ENCODE assay signal across 13 mouse cellular contexts in the genomic region with DNA sequence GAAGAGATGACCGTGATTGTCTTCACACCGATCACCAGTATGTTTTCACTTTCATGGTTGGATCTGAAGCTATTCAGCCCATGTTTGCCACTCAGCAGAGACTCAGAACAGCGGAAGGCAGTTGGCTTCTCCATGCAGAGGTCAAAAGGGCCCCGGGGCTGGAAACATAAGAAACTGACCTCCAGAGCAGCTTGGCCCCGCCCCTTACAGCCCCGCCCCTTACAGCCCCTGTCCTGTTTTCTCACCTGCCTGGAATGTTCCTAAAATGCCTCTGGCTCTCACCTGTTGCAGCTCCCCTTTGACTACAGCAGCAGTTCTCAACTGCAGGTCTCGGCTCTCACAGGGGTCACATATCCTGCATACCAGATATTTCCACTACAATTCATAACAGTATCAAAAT. TPM values are rescaled to one million over a fixed set of nuclear protein-coding genes. Genes with fewer than 3 reads are reported as not detected.
A peak's percentile ranks its signal among the peaks of the same experiment; 100 is the strongest.
DNase-seq lines count a peak whose midpoint lies in the region; ATAC-seq and TF ChIP-seq lines count a peak whose summit lies in the region.
"Had no signal": no experiment of that assay in that cellular context is flagged by ENCODE, and none has a peak within 500 bp of the region (broad histone marks: within the 10 kb centered on the region; RNA-seq: fewer than 3 reads in every experiment).

No protein-coding gene starts in this region.

- H3K36me3 ChIP-seq in lung, embryonic 16.5 days (ENCODE audit: control insufficient read depth, insufficient read depth, low read length): no peaks in the 10 kb centered on the region
- H3K36me3 ChIP-seq in embryonic facial prominence, embryonic 10.5 days (replicated peaks): no peaks in the 10 kb centered on the region
- H3K36me3 ChIP-seq in stomach, embryonic 16.5 days (ENCODE audit: control insufficient read depth, insufficient read depth, low read length): no peaks in the 10 kb centered on the region
- H3K36me3 ChIP-seq: midbrain, embryonic 12.5 days had no signal

- no peaks in the 10 kb centered on the region for H3K27me3 ChIP-seq in lung, embryonic 16.5 days (ENCODE audit: control insufficient read depth, insufficient read depth, low read depth, low read length)
- no peaks in the 10 kb centered on the region for H3K27me3 ChIP-seq in embryonic facial prominence, embryonic 10.5 days (replicated peaks; ENCODE audit: low read depth, poor library complexity, severe bottlenecking)
- H3K27me3 ChIP-seq in stomach, embryonic 16.5 days (ENCODE audit: control insufficient read depth, insufficient read depth, low read length): no peaks in the 10 kb centered on the region
- no peaks in the 10 kb centered on the region for H3K27me3 ChIP-seq in cerebellum, adult 2 months (ENCODE audit: control insufficient read depth, insufficient read depth, low read length)
- H3K27me3 ChIP-seq: midbrain, embryonic 12.5 days; Patski had no signal

- H3K4me2 ChIP-seq in lung, embryonic 16.5 days (ENCODE audit: low read depth, low read length): peak overlapping the region; percentile 35
- peak overlapping the region; percentile 39 for H3K4me2 ChIP-seq in stomach, embryonic 16.5 days (ENCODE audit: low read depth, low read length)
- H3K4me2 ChIP-seq: midbrain, embryonic 12.5 days had no signal

- peak; percentile 7; the same call in 1 of the 2 replicates for ATAC-seq in lung, embryonic 16.5 days (ENCODE audit: low read depth)
- ATAC-seq in stomach, embryonic 16.5 days (ENCODE audit: insufficient read depth, low FRiP score): no peak; the same call in 1 of the 2 replicates
- ATAC-seq in erythroid progenitor cell, adult 5-6 weeks (replicated peaks; ENCODE audit: low FRiP score, poor library complexity, severe bottlenecking): no peak
- ATAC-seq: Patski had no signal

- peak overlapping the region; percentile 3 for H3K4me3 ChIP-seq in lung, embryonic 16.5 days (ENCODE audit: low read length)
- no peak overlapping the region for H3K4me3 ChIP-seq in embryonic facial prominence, embryonic 10.5 days
- H3K4me3 ChIP-seq in stomach, embryonic 16.5 days (replicated peaks; ENCODE audit: low read length): no peak overlapping the region
- no peak overlapping the region for H3K4me3 ChIP-seq in cerebellum, adult 2 months (replicated peaks; ENCODE audit: insufficient read depth, low read depth, low read length)
- H3K4me3 ChIP-seq: midbrain, embryonic 12.5 days had no signal

- TF ChIP-seq POLR2A in cerebellum, adult 2 months (IDR thresholded peaks at IDR 0.05; ENCODE audit: borderline replicate concordance, insufficient read depth, low read length): no peak

- H3K9ac ChIP-seq in lung, embryonic 16.5 days (ENCODE audit: low read length): no peak overlapping the region; the same call in none of the 2 replicates
- H3K9ac ChIP-seq in stomach, embryonic 16.5 days (ENCODE audit: low read length): no peak overlapping the region
- H3K9ac ChIP-seq: midbrain, embryonic 12.5 days had no signal

- DNase-seq in lung, postnatal 14 days: no peak
- peak; percentile 64 for DNase-seq in embryonic facial prominence, embryonic 10.5 days (ENCODE audit: low spot score)
- DNase-seq in kidney, postnatal 14 days: peak; percentile 73
- no peak for DNase-seq in cerebellum, adult 2 months
- DNase-seq in MN1 (ENCODE audit: low spot score): no peak
- DNase-seq: heart, postnatal 14 days; layer of hippocampus, postnatal 36 days; thymus, adult 18-20 months had no signal

- 24% methylated on average over 7 of the region's 7 CpGs for WGBS in lung, embryonic 16.5 days
- 21% methylated on average over 7 of the region's 7 CpGs for WGBS in embryonic facial prominence, embryonic 10.5 days
- WGBS in stomach, embryonic 16.5 days: 27% methylated on average over 7 of the region's 7 CpGs
- WGBS in cerebellum, adult 2 months: 58% methylated on average over 7 of the region's 7 CpGs

- H3K27ac ChIP-seq in lung, embryonic 16.5 days (ENCODE audit: low read length): peak overlapping the region; percentile 28
- H3K27ac ChIP-seq in embryonic facial prominence, embryonic 10.5 days (replicated peaks): no peak overlapping the region
- no peak overlapping the region for H3K27ac ChIP-seq in stomach, embryonic 16.5 days (ENCODE audit: low read length)
- no peak overlapping the region for H3K27ac ChIP-seq in cerebellum, adult 2 months (ENCODE audit: insufficient read depth, low read length)
- H3K27ac ChIP-seq: midbrain, embryonic 12.5 days had no signal

- TF ChIP-seq CTCF in cerebellum, adult 2 months (IDR thresholded peaks at IDR 0.05; ENCODE audit: borderline replicate concordance, insufficient read depth, low read depth, low read length): no peak

- peaks cover 39% of the 10 kb centered on the region for H3K4me1 ChIP-seq in lung, embryonic 16.5 days (replicated peaks; ENCODE audit: control insufficient read depth, insufficient read depth, low read length)
- H3K4me1 ChIP-seq in embryonic facial prominence, embryonic 10.5 days: peaks cover 45% of the 10 kb centered on the region
- H3K4me1 ChIP-seq in stomach, embryonic 16.5 days (ENCODE audit: control insufficient read depth, insufficient read depth, low read length): peaks cover 10% of the 10 kb centered on the region
- peaks cover 9% of the 10 kb centered on the region for H3K4me1 ChIP-seq in cerebellum, adult 2 months (ENCODE audit: control insufficient read depth, insufficient read depth, low read length)

- no peaks in the 10 kb centered on the region for H3K9me3 ChIP-seq in lung, embryonic 16.5 days (ENCODE audit: control insufficient read depth, low read length)
- no peaks in the 10 kb centered on the region for H3K9me3 ChIP-seq in embryonic facial prominence, embryonic 10.5 days
- no peaks in the 10 kb centered on the region for H3K9me3 ChIP-seq in stomach, embryonic 16.5 days (replicated peaks; ENCODE audit: control insufficient read depth, low read length)
- H3K9me3 ChIP-seq: midbrain, embryonic 12.5 days had no signal

RNA-seq across cellular contexts. Expression of gene Ppp2r5a, which starts 29.5 kb away (rescaled TPM):
- 18.4 and 21.7 TPM in 2 replicates for polyA plus RNA-seq in lung, embryonic 16.5 days (2015; fragmentation: Nextera tagmentation; extraction: Ambion mirVana)
- polyA plus RNA-seq in embryonic facial prominence, embryonic 10.5 days (2016; fragmentation: Nextera tagmentation; extraction: Ambion mirVana): 10.5 and 12.1 TPM in 2 replicates
- 13.9 and 14.7 TPM in 2 replicates for polyA plus RNA-seq in stomach, embryonic 16.5 days (2015; fragmentation: Nextera tagmentation; extraction: Ambion mirVana)
- 41.1 and 44.7 TPM in 2 replicates for polyA plus RNA-seq in cerebellum, adult 2 months (2012; rRNA removed)
- 59.1 and 84.3 TPM in 2 replicates for total RNA-seq in erythroid progenitor cell, adult 5-6 weeks (2015; ENCODE audit: low replicate concordance)
- 60.7 and 94.6 TPM in 2 replicates for total RNA-seq in erythroid progenitor cell, adult 5-6 weeks (2017; ENCODE audit: low replicate concordance)

Comparison
In these comparisons a context has a peak if more than half of its experiments do, and no peak if none do; other contexts are left out.
1. DNase-seq: peak in embryonic facial prominence, embryonic 10.5 days (single experiment) and kidney, postnatal 14 days (single experiment); none in lung, postnatal 14 days (single experiment), cerebellum, adult 2 months (0 of 2) and MN1 (single experiment).